Mouse (Mus musculus) heart, embryonic 14.5 days (tissue): ENCODE data around the gene Npc1l1. TPM values are rescaled to one million over a fixed set of nuclear protein-coding genes. Genes with fewer than 3 reads are reported as not detected.

Experiments used
- ATAC-seq: fragments of 200-750 bp; cut with Nextera tagmentation; 2 replicates; pipeline ENCODE4 v1.8.0; 2017; ENCODE audit warnings: low read depth, moderate TSS enrichment; ENCODE audit not compliant: insufficient number of reproducible peaks, insufficient read depth, low FRiP score
- H3K27ac ChIP-seq, 2 experiments: fragments of 200-500 bp in 1 of 2; fragments of 300-500 bp in 1 of 2; sonication (generic) in 1 of 2; replicated peaks in 1 of 2; 2 replicates each; pipeline ENCODE4 v1.5.1; 2012 to 2014; ENCODE audit warnings: low read depth in 2 of 2, low read length in 2 of 2, control low read depth in 1 of 2, mild to moderate bottlenecking in 1 of 2, mixed read lengths in 1 of 2; ENCODE audit not compliant: control insufficient read depth in 1 of 2, insufficient read depth in 1 of 2
- H3K27me3 ChIP-seq: fragments of 300-500 bp; sonication (generic); 2 replicates; pipeline ENCODE4 v1.6.1; 2014; ENCODE audit warnings: mild to moderate bottlenecking, low read length, control low read depth; ENCODE audit not compliant: control insufficient read depth, insufficient read depth
- H3K36me3 ChIP-seq: fragments of 300-500 bp; sonication (generic); 2 replicates; pipeline ENCODE4 v1.6.1; 2014; ENCODE audit warnings: mild to moderate bottlenecking, control low read depth, low read length, mixed read lengths; ENCODE audit not compliant: control insufficient read depth, insufficient read depth
- H3K4me1 ChIP-seq, 2 experiments: fragments of 200-500 bp in 1 of 2; fragments of 300-500 bp in 1 of 2; sonication (generic) in 1 of 2; 2 replicates each; pipeline ENCODE4 v1.6.1; 2012 to 2014; ENCODE audit warnings: low read length in 2 of 2, control low read depth in 1 of 2, mixed read lengths in 1 of 2; ENCODE audit not compliant: control insufficient read depth in 2 of 2, insufficient read depth in 2 of 2
- H3K4me2 ChIP-seq: fragments of 300-500 bp; sonication (generic); 2 replicates; pipeline ENCODE4 v1.6.1; 2014; ENCODE audit warnings: mild to moderate bottlenecking, low read length
- H3K4me3 ChIP-seq, 2 experiments: fragments of 200-500 bp in 1 of 2; fragments of 300-500 bp in 1 of 2; sonication (generic) in 1 of 2; 2 replicates each; pipeline ENCODE4 v1.5.1; 2012 to 2014; ENCODE audit warnings: low read length in 2 of 2, mild to moderate bottlenecking in 2 of 2, control low read depth in 1 of 2, low read depth in 1 of 2, moderate library complexity in 1 of 2; ENCODE audit not compliant: control insufficient read depth in 1 of 2, insufficient read depth in 1 of 2
- H3K9ac ChIP-seq: fragments of 300-500 bp; sonication (generic); 2 replicates; pipeline ENCODE4 v1.6.1; 2014; ENCODE audit warnings: mild to moderate bottlenecking, low read length
- H3K9me3 ChIP-seq: fragments of 300-500 bp; sonication (generic); 2 replicates; pipeline ENCODE4 v1.6.1; 2016; ENCODE audit warnings: low read length, control low read depth; ENCODE audit not compliant: control insufficient read depth
- polyA plus RNA-seq: library from polyadenylated mRNA; unstranded; fragments of >200 nt; fragmentation: Nextera tagmentation; extraction: Ambion mirVana; gene quantifications from 2 replicates; pipeline ENCODE4 v1.2.1, GENCODE M21; 2014

Gene Npc1l1
- polyA plus RNA-seq, 1 experiment from 2014 or later = not detected

DNA sequence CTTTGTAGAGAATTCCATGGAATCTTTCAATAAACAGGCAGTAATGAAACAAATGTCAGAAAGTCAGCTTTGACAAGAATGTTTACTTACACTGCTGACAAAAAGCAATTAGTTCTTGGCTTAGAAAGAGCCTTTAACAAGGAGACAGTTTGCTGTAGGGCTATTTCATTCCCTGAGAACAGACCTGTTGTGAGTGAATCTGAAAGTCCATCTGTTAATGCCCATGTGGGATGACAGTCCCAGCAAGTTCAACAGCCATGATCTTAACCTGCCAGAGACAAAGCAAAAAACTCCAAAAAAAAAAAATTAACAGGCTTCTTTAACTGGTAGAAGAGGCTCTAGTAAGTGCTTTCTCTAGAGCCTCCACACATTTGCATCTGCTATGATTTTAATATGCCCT lies 68.4 kb downstream of the Npc1l1 start:
- Histone ChIP-seq H3K9me3 (no peaks in the 10 kb centered on the region), H3K4me2 (no peak overlapping the region), H3K27ac (no peak overlapping the region), H3K36me3 (no peaks in the 10 kb centered on the region), H3K9ac (no peak overlapping the region), H3K4me3 (no peak overlapping the region), H3K4me1 (peaks cover 8 to 30% of the 10 kb centered on the region in 2 experiments), H3K27me3 (no peaks in the 10 kb centered on the region)
- no peak for ATAC-seq

Other genes with a start within 250 kb of the Npc1l1 start
- gene Camk2b, start 163.8 kb downstream of the Npc1l1 start, polyA plus RNA-seq = 2.4 and 2.5 TPM in 2 replicates
- gene A730071L15Rik, start 30.1 kb downstream of the Npc1l1 start, polyA plus RNA-seq = 0.42 and 0.80 TPM in 2 replicates
- 30.1 and 30.4 TPM in 2 replicates for gene Nudcd3, start 29.7 kb downstream of the Npc1l1 start, polyA plus RNA-seq
- gene Ddx56, start 37.6 kb upstream of the Npc1l1 start, polyA plus RNA-seq = 50.9 and 55.0 TPM in 2 replicates
- 90.6 and 92.2 TPM in 2 replicates for gene Tmed4, start 44.7 kb upstream of the Npc1l1 start, polyA plus RNA-seq
- 245 and 289 TPM in 2 replicates for gene Ogdh, start 61.5 kb upstream of the Npc1l1 start, polyA plus RNA-seq
- 8.2 and 9.1 TPM in 2 replicates for gene Zmiz2, start 158.9 kb upstream of the Npc1l1 start, polyA plus RNA-seq
- gene Ppia, start 185.3 kb upstream of the Npc1l1 start, polyA plus RNA-seq = 4,253 and 4,441 TPM in 2 replicates
- 377 and 424 TPM in 2 replicates for gene H2afv, start 214.3 kb upstream of the Npc1l1 start, polyA plus RNA-seq
- gene Purb, start 245.8 kb upstream of the Npc1l1 start, polyA plus RNA-seq = 21.8 and 24.3 TPM in 2 replicates